Mouse (Mus musculus) bone marrow macrophage, adult 2 months (primary cell): ENCODE measurements at regions not wholly inside any gene's neighbourhood (a gene's known extent, or its start where the extent isn't known, plus 50 kb on each side); places are given as distances from the start of the nearest gene placed in this dataset.

Experiments
- CTCF ChIP-seq: IDR thresholded peaks from 2 replicates; pipeline ENCODE4 v1.5.1; 2012; ENCODE audit warnings: low read depth, mild to moderate bottlenecking, low read length, moderate library complexity
- POLR2A ChIP-seq: IDR thresholded peaks from 2 replicates; pipeline ENCODE4 v1.6.1; 2012; ENCODE audit warnings: mild to moderate bottlenecking, low read depth, low read length, borderline replicate concordance

DNA sequence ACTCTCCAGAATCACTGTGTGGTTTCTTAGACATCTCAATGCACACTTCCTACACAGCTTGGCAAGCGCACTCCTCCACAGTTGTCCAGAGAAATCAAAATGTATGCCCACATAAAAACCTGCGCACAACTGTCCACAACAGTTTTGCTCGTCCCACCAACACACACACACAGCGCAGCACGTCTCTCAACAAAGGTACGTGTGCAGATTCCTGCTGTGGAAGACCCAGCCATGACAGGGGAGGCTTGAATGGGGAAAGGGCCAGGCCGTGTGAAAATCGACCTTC lies 80.4 kb upstream of the Enpep start:
- TF ChIP-seq CTCF (no peak), POLR2A (no peak)
